In genomic region chr19:24359270-24359669, GRCm38 (mm10) we compare ENCODE assay signal across 11 mouse cellular contexts.
"Had no signal": no experiment of that assay in that cellular context is flagged by ENCODE, and none has a peak within 500 bp of the region (broad histone marks: within the 10 kb centered on the region; RNA-seq: fewer than 3 reads in every experiment).

No protein-coding gene starts in this region.

- H3K9me3 ChIP-seq: limb, embryonic 15.5 days; liver, embryonic 12.5 days; midbrain, embryonic 12.5 days; neural tube, embryonic 13.5 days had no signal

- H3K4me2 ChIP-seq: limb, embryonic 15.5 days; liver, embryonic 12.5 days; midbrain, embryonic 12.5 days; neural tube, embryonic 13.5 days had no signal

- ATAC-seq: liver, embryonic 12.5 days; midbrain, embryonic 16.5 days had no signal

- DNase-seq: kidney, adult 18-20 months; retina, postnatal 1 day; right cerebral cortex, postnatal 4 days; spleen, adult 18-20 months had no signal

- H3K27me3 ChIP-seq: limb, embryonic 15.5 days; liver, embryonic 12.5 days; midbrain, embryonic 12.5 days; neural tube, embryonic 13.5 days had no signal

- H3K36me3 ChIP-seq: limb, embryonic 15.5 days; midbrain, embryonic 12.5 days; neural tube, embryonic 13.5 days had no signal

- H3K27ac ChIP-seq: kidney, postnatal 0 days; left cerebral cortex, adult 2 months; limb, embryonic 15.5 days; liver, embryonic 12.5 days; midbrain, embryonic 12.5 days; neural tube, embryonic 13.5 days had no signal

- H3K4me1 ChIP-seq: limb, embryonic 15.5 days; liver, embryonic 12.5 days; midbrain, embryonic 12.5 days; neural tube, embryonic 13.5 days had no signal

- H3K9ac ChIP-seq: limb, embryonic 15.5 days; liver, embryonic 12.5 days; midbrain, embryonic 12.5 days; neural tube, embryonic 13.5 days had no signal

- H3K4me3 ChIP-seq: left cerebral cortex, adult 2 months; limb, embryonic 15.5 days; liver, embryonic 12.5 days; midbrain, embryonic 12.5 days; neural tube, embryonic 13.5 days had no signal
